Mouse (Mus musculus): ENCODE measurements around the gene Lrrc8b. TPM values are rescaled to one million over a fixed set of nuclear protein-coding genes. Genes with fewer than 3 reads are reported as not detected.

Gene Lrrc8b
- total RNA-seq, 4 experiments from 2014 or later, result 87.6 to 107 (median 90.0) TPM

- peak; percentile 83 for DNase-seq
Observed at GRCm38 (mm10) chr5:105519096-105519975, 103.8 kb downstream of the Lrrc8b start, which contains the start of gene Lrrc8c. Lrrc8c (plus strand) TSS chr5:105519388.

- no peak for DNase-seq
Observed at GRCm38 (mm10) chr5:105519976-105520300, 104.4 kb downstream of the Lrrc8b start.

- DNase-seq, result no peak
Observed at GRCm38 (mm10) chr5:105520442-105520965, 104.9 kb downstream of the Lrrc8b start.

GRCm38 (mm10) chr5:105523452-105523851 is 107.9 kb downstream of the Lrrc8b start:
- no peak for DNase-seq

GRCm38 (mm10) chr5:105525004-105525403 is 109.4 kb downstream of the Lrrc8b start:
- DNase-seq, result no peak

- no peak for DNase-seq
Observed at GRCm38 (mm10) chr5:105526107-105526645, 110.6 kb downstream of the Lrrc8b start.

GRCm38 (mm10) chr5:105526766-105527165 is 111.2 kb downstream of the Lrrc8b start:
- DNase-seq, result no peak

GRCm38 (mm10) chr5:105527477-105528331 is 112.1 kb downstream of the Lrrc8b start:
- DNase-seq, result peak; percentile 60

- DNase-seq, result no peak
Observed at GRCm38 (mm10) chr5:105530576-105530975, 115.0 kb downstream of the Lrrc8b start.

GRCm38 (mm10) chr5:105535186-105535585 is 119.6 kb downstream of the Lrrc8b start:
- no peak for DNase-seq

GRCm38 (mm10) chr5:105536172-105536571 is 120.6 kb downstream of the Lrrc8b start:
- DNase-seq, result no peak

GRCm38 (mm10) chr5:105537101-105537723 is 121.6 kb downstream of the Lrrc8b start:
- no peak for DNase-seq

Other genes with a start within 250 kb of the Lrrc8b start
- 1 to 10 TPM in 1 of 4 experiments, under 1 TPM in 1, not detected in 2; 0.24 to 1.5 TPM for gene Gbp10, start 176.2 kb upstream of the Lrrc8b start, total RNA-seq (2022)
- under 1 TPM in 1 of 4 experiments, not detected in 3; 0.24 TPM for gene Gm43302, start 122.1 kb upstream of the Lrrc8b start, total RNA-seq (2022)
- 10 to 100 TPM in 3 of 4 experiments, 1 to 10 TPM in 1; 7.2 to 14.1 (median 10.9) TPM for gene Gbp6, start 122.1 kb upstream of the Lrrc8b start, total RNA-seq (2022)
- 10 to 100 TPM; 16.8 to 28.0 (median 24.5) TPM for gene Lrrc8c, start 103.6 kb downstream of the Lrrc8b start, total RNA-seq (2022)

Data from adrenal gland, adult 8-10 months (tissue).